Mouse (Mus musculus) thymus, adult 2 months (tissue): Measurements from ENCODE around the gene Pak3.

Experiments
- CTCF ChIP-seq: fragments of 200-500 bp; IDR thresholded peaks from 2 replicates; pipeline ENCODE4 v1.5.1; 2012; ENCODE audit warnings: mild to moderate bottlenecking, control low read depth, low read length, moderate library complexity, borderline replicate concordance; ENCODE audit not compliant: control insufficient read depth, poor library complexity, insufficient read depth; ENCODE audit errors: extremely low read depth
- POLR2A ChIP-seq: fragments of 200-500 bp; IDR thresholded peaks from 2 replicates; pipeline ENCODE4 v1.6.1; 2012; ENCODE audit warnings: mild to moderate bottlenecking, low read length, control low read depth, moderate library complexity; ENCODE audit not compliant: control insufficient read depth, poor library complexity, insufficient read depth; ENCODE audit errors: extremely low read depth

- TF ChIP-seq CTCF (no peak), POLR2A (no peak)
These were observed 62.1 kb downstream of the Pak3 start for GRCm38 (mm10) chrX:143580458-143580959.
